Mouse (Mus musculus): ENCODE results near the gene Gtf2f2. TPM values are rescaled to one million over a fixed set of nuclear protein-coding genes. Genes with fewer than 3 reads are reported as not detected.

Gtf2f2 gene
- polyA plus RNA-seq, 1 experiment from 2014 or later = 40.8 TPM

- no peak overlapping the region for H3K27ac ChIP-seq
- no peak overlapping the region for H3K4me3 ChIP-seq (ENCODE audit: inconsistent target)
- no peaks in the 10 kb centered on the region for H3K79me2 ChIP-seq (ENCODE audit: inconsistent target)
- WGBS (ENCODE audit: missing documents) = 93% methylated on average over 6 of the region's 10 CpGs
- H3K36me3 ChIP-seq (ENCODE audit: inconsistent target) = no peaks in the 10 kb centered on the region
Observed at GRCm38 (mm10) chr14:76017785-76018490, 7.3 kb upstream of the Gtf2f2 start.

DNA sequence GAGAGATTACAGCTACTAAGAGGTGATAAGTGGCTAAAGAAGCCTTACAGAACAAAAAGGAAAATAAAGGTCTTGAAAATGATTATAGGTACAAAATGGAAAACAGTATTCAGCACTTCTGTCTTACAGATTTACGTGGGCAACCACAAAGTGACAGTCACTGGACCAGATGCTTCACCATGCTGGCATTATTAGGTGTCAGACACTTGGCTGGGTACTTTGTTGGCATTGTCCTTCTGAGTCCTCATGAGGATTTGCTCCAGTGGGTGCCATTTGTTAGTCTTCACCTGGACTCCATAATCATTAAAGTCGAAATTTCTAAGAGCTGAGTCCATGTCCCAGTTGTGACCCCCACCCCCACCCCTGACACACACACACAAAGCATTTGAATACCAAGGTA lies 3.7 kb upstream of the Gtf2f2 start:
- Histone ChIP-seq H3K36me3 (ENCODE audit: inconsistent target) (no peaks in the 10 kb centered on the region), H3K79me2 (ENCODE audit: inconsistent target) (peaks cover 12% of the 10 kb centered on the region), H3K4me3 (ENCODE audit: inconsistent target) (no peak overlapping the region), H3K27ac (no peak overlapping the region)
- 62% methylated on average over 2 of the region's 2 CpGs for WGBS (ENCODE audit: missing documents)

- 34% methylated on average over 7 of the region's 7 CpGs for WGBS (ENCODE audit: missing documents)
- H3K36me3 ChIP-seq (ENCODE audit: inconsistent target) = no peaks in the 10 kb centered on the region
- no peak overlapping the region for H3K27ac ChIP-seq
- peaks cover 45% of the 10 kb centered on the region for H3K79me2 ChIP-seq (ENCODE audit: inconsistent target)
- peak overlapping the region; percentile 86 for H3K4me3 ChIP-seq (ENCODE audit: inconsistent target)
Observed at GRCm38 (mm10) chr14:76011062-76011457, 395 bp upstream of the Gtf2f2 start.

GRCm38 (mm10) chr14:76009185-76009584 lies 1.5 kb downstream of the Gtf2f2 start:
- Histone ChIP-seq H3K4me3 (ENCODE audit: inconsistent target) (peak overlapping the region; percentile 86; the same call in 1 of the 2 replicates), H3K79me2 (ENCODE audit: inconsistent target) (peaks cover 63% of the 10 kb centered on the region), H3K36me3 (ENCODE audit: inconsistent target) (no peaks in the 10 kb centered on the region), H3K27ac (no peak overlapping the region)
- 88% methylated on average over 5 of the region's 5 CpGs for WGBS (ENCODE audit: missing documents)

- WGBS (ENCODE audit: missing documents) = 100% methylated on average over 1 of the region's 1 CpGs
- H3K79me2 ChIP-seq (ENCODE audit: inconsistent target) = peaks cover 73% of the 10 kb centered on the region
- no peaks in the 10 kb centered on the region for H3K36me3 ChIP-seq (ENCODE audit: inconsistent target)
- H3K27ac ChIP-seq = no peak overlapping the region
- no peak overlapping the region for H3K4me3 ChIP-seq (ENCODE audit: inconsistent target)
Observed at GRCm38 (mm10) chr14:76008174-76008573, 2.5 kb downstream of the Gtf2f2 start.

- Histone ChIP-seq H3K4me3 (ENCODE audit: inconsistent target) (no peak overlapping the region), H3K79me2 (ENCODE audit: inconsistent target) (peaks cover 99% of the 10 kb centered on the region), H3K27ac (no peak overlapping the region), H3K36me3 (ENCODE audit: inconsistent target) (no peaks in the 10 kb centered on the region)
- 96% methylated on average over 4 of the region's 4 CpGs for WGBS (ENCODE audit: missing documents)
Observed at GRCm38 (mm10) chr14:76005011-76005410, 5.7 kb downstream of the Gtf2f2 start.

- Histone ChIP-seq H3K79me2 (ENCODE audit: inconsistent target) (peaks cover 99% of the 10 kb centered on the region), H3K27ac (no peak overlapping the region), H3K4me3 (ENCODE audit: inconsistent target) (no peak overlapping the region), H3K36me3 (ENCODE audit: inconsistent target) (no peaks in the 10 kb centered on the region)
- 44% methylated on average over 2 of the region's 4 CpGs for WGBS (ENCODE audit: missing documents)
Observed at GRCm38 (mm10) chr14:76001781-76002180, 8.9 kb downstream of the Gtf2f2 start.

GRCm38 (mm10) chr14:75998082-75998481 lies 12.6 kb downstream of the Gtf2f2 start:
- Histone ChIP-seq H3K36me3 (ENCODE audit: inconsistent target) (peaks cover 8% of the 10 kb centered on the region; the same call in 1 of the 2 replicates), H3K4me3 (ENCODE audit: inconsistent target) (no peak overlapping the region), H3K79me2 (ENCODE audit: inconsistent target) (peaks cover 82% of the 10 kb centered on the region), H3K27ac (no peak overlapping the region)
- 86% methylated on average over 1 of the region's 1 CpGs for WGBS (ENCODE audit: missing documents)

- Histone ChIP-seq H3K36me3 (ENCODE audit: inconsistent target) (peaks cover 12% of the 10 kb centered on the region; the same call in 1 of the 2 replicates), H3K79me2 (ENCODE audit: inconsistent target) (peaks cover 74% of the 10 kb centered on the region; the same call in 1 of the 2 replicates), H3K4me3 (ENCODE audit: inconsistent target) (no peak overlapping the region), H3K27ac (no peak overlapping the region)
- WGBS (ENCODE audit: missing documents) = 97% methylated on average over 4 of the region's 4 CpGs
Observed at GRCm38 (mm10) chr14:75992371-75992770, 18.3 kb downstream of the Gtf2f2 start.

- H3K27ac ChIP-seq = no peak overlapping the region
- H3K4me3 ChIP-seq (ENCODE audit: inconsistent target) = no peak overlapping the region
- peaks cover 78% of the 10 kb centered on the region; the same call in 1 of the 2 replicates for H3K79me2 ChIP-seq (ENCODE audit: inconsistent target)
- H3K36me3 ChIP-seq (ENCODE audit: inconsistent target) = peaks cover 12% of the 10 kb centered on the region; the same call in 1 of the 2 replicates
- WGBS (ENCODE audit: missing documents) = 100% methylated on average over 6 of the region's 6 CpGs
Observed at GRCm38 (mm10) chr14:75990936-75991335, 19.7 kb downstream of the Gtf2f2 start.

- no peak overlapping the region for H3K4me3 ChIP-seq (ENCODE audit: inconsistent target)
- H3K36me3 ChIP-seq (ENCODE audit: inconsistent target) = 0 out of 2 replicates have a peak, but pooled peaks cover 4% of the 10 kb centered on the region
- H3K27ac ChIP-seq = no peak overlapping the region
- H3K79me2 ChIP-seq (ENCODE audit: inconsistent target) = peaks cover 86% of the 10 kb centered on the region; the same call in 1 of the 2 replicates
- WGBS (ENCODE audit: missing documents) = 93% methylated on average over 1 of the region's 1 CpGs
Observed at GRCm38 (mm10) chr14:75989168-75989567, 21.5 kb downstream of the Gtf2f2 start.

GRCm38 (mm10) chr14:75986878-75987483 lies 23.7 kb downstream of the Gtf2f2 start:
- WGBS (ENCODE audit: missing documents) = 60% methylated on average over 7 of the region's 7 CpGs
- H3K4me3 ChIP-seq (ENCODE audit: inconsistent target) = no peak overlapping the region
- H3K36me3 ChIP-seq (ENCODE audit: inconsistent target) = 0 out of 2 replicates have a peak, but pooled peaks cover under 1% of the 10 kb centered on the region

GRCm38 (mm10) chr14:75985112-75985511 lies 25.6 kb downstream of the Gtf2f2 start:
- WGBS (ENCODE audit: missing documents) = 24% methylated on average over 4 of the region's 4 CpGs
- Histone ChIP-seq H3K36me3 (ENCODE audit: inconsistent target) (no peaks in the 10 kb centered on the region), H3K4me3 (ENCODE audit: inconsistent target) (no peak overlapping the region), H3K79me2 (ENCODE audit: inconsistent target) (peaks cover 69% of the 10 kb centered on the region; the same call in 1 of the 2 replicates), H3K27ac (no peak overlapping the region)

More at GRCm38 (mm10) chr14:75986878-75987483, 23.7 kb downstream of the Gtf2f2 start:
- Histone ChIP-seq H3K79me2 (ENCODE audit: inconsistent target) (peaks cover 88% of the 10 kb centered on the region; the same call in 1 of the 2 replicates), H3K27ac (no peak overlapping the region)

DNA sequence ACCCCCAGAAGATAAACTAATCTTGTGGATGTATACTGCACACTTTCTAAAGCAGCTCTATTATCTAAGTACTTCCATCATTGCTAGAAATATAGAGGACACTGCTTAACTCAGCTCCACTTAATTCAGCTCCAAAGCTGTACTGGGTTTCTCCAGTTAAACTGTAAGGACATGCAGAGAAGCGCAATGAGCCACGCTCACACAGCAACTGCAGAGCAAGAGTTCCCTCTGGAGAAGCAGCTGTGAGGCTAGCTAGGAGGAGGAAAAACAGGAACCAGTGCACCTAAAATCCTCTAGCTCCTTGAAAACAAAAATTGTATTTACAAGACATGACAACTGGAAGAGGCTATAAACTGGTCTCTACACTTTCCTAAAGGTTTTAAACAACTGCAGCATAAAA lies 26.8 kb downstream of the Gtf2f2 start:
- Histone ChIP-seq H3K79me2 (ENCODE audit: inconsistent target) (peaks cover 61% of the 10 kb centered on the region; the same call in 1 of the 2 replicates), H3K36me3 (ENCODE audit: inconsistent target) (no peaks in the 10 kb centered on the region), H3K4me3 (ENCODE audit: inconsistent target) (no peak overlapping the region), H3K27ac (no peak overlapping the region)
- WGBS (ENCODE audit: missing documents) = 98% methylated on average over 2 of the region's 2 CpGs

DNA sequence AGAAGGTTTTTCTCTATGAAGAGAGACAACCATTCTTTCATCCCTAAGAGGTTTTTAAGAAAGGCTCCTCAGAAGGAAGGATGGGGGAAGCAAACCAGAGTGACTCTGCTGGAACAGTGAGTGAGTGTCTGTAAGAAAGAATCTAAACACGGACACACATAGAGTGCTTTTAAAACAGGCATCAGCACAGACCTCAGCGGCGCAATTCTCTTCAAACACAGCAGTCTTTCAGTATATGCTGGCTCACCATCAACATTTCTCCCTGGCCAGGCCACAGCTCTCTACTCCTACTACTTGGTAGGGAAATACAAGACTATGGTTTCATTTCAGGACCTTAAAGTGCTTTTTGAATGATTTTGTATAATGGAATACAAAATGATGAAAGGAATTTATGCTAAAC lies 29.4 kb downstream of the Gtf2f2 start:
- 93% methylated on average over 3 of the region's 3 CpGs for WGBS (ENCODE audit: missing documents)
- Histone ChIP-seq H3K79me2 (ENCODE audit: inconsistent target) (peaks cover 42% of the 10 kb centered on the region; the same call in 1 of the 2 replicates), H3K27ac (no peak overlapping the region), H3K36me3 (ENCODE audit: inconsistent target) (no peaks in the 10 kb centered on the region), H3K4me3 (ENCODE audit: inconsistent target) (no peak overlapping the region)

All from macrophage (primary cell).